Mouse (Mus musculus): Measurements from ENCODE around the gene Saa4. TPM values are rescaled to one million over a fixed set of nuclear protein-coding genes. Genes with fewer than 3 reads are reported as not detected.
"Not testable (repeated sequence)": the region's sequence is repeated elsewhere in the genome, so short reads cannot be mapped to it uniquely, and the experiment has no call there.

The Saa4 gene
- polyA plus RNA-seq (2016; fragmentation: Nextera tagmentation; extraction: Ambion mirVana) = 1.6 and 2.2 TPM in 2 replicates

GRCm38 (mm10) chr7:46732458-46732857, at the start of gene Saa4:
Saa4 (minus strand) TSS chr7:46732603.
- Histone ChIP-seq H3K4me1 (no peaks in the 10 kb centered on the region), H3K9ac (no peak within 1 kb of the TSS), H3K36me3 (no peaks in the 10 kb centered on the region), H3K9me3 (replicated peaks) (no peaks in the 10 kb centered on the region), H3K4me2 (no peak within 1 kb of the TSS), H3K27ac (no peak within 1 kb of the TSS), H3K4me3 (no peak within 1 kb of the TSS), H3K27me3 (replicated peaks) (no peaks in the 10 kb centered on the region)
- WGBS (ENCODE audit: insufficient replicate concordance) = 63% methylated on average over 4 of the region's 4 CpGs
- ATAC-seq = no peak

GRCm38 (mm10) chr7:46770706-46771105, 38.3 kb upstream of the Saa4 start:
- Histone ChIP-seq H3K9ac (no peak overlapping the region), H3K4me1 (no peaks in the 10 kb centered on the region), H3K4me2 (no peak overlapping the region), H3K27ac (no peak overlapping the region), H3K9me3 (replicated peaks) (no peaks in the 10 kb centered on the region), H3K27me3 (replicated peaks) (no peaks in the 10 kb centered on the region), H3K4me3 (no peak overlapping the region), H3K36me3 (peaks cover 80% of the 10 kb centered on the region)
- 46% methylated on average over 4 of the region's 4 CpGs for WGBS (ENCODE audit: insufficient replicate concordance)
- ATAC-seq = no peak

DNA sequence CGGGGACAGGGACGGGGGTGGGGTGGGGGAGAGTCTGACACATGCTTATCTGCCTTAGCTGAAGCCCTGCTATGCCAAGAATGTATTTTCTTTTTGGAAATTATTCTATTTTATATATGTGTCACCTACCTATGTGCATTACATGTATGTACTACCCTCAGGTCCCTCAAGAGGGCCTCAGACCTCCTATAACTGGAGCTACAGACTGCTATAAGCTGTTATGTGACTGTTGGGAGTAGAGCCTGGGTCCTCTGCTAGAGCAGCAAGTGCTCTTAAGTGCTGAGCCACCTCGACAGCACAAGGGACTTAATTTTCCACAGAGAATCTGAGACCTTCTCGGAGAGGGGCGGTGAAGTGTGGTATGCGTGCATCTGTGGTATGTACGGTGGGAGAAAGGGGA, 36.0 kb upstream of the Saa4 start:
- no peak overlapping the region for H3K4me2 ChIP-seq
- H3K36me3 ChIP-seq = peaks cover 80% of the 10 kb centered on the region
- no peak overlapping the region for H3K4me3 ChIP-seq
- no peaks in the 10 kb centered on the region for H3K27me3 ChIP-seq (replicated peaks)
- ATAC-seq = no peak
- no peaks in the 10 kb centered on the region for H3K9me3 ChIP-seq (replicated peaks)
- H3K27ac ChIP-seq = no peak overlapping the region
- no peaks in the 10 kb centered on the region for H3K4me1 ChIP-seq
- WGBS (ENCODE audit: insufficient replicate concordance) = 86% methylated on average over 7 of the region's 7 CpGs
- H3K9ac ChIP-seq = no peak overlapping the region

GRCm38 (mm10) chr7:46767371-46767770, 35.0 kb upstream of the Saa4 start:
- no peaks in the 10 kb centered on the region for H3K27me3 ChIP-seq (replicated peaks)
- ATAC-seq = no peak

GRCm38 (mm10) chr7:46764672-46765071, 32.3 kb upstream of the Saa4 start:
- Histone ChIP-seq H3K4me1 (peaks cover 11% of the 10 kb centered on the region), H3K4me3 (no peak overlapping the region), H3K4me2 (no peak overlapping the region), H3K27me3 (replicated peaks) (no peaks in the 10 kb centered on the region), H3K27ac (no peak overlapping the region), H3K36me3 (peaks cover 87% of the 10 kb centered on the region), H3K9ac (no peak overlapping the region), H3K9me3 (replicated peaks) (no peaks in the 10 kb centered on the region)
- ATAC-seq = no peak
- 84% methylated on average over 8 of the region's 8 CpGs for WGBS (ENCODE audit: insufficient replicate concordance)

More at GRCm38 (mm10) chr7:46767371-46767770, 35.0 kb upstream of the Saa4 start:
- Histone ChIP-seq H3K4me3 (no peak overlapping the region), H3K36me3 (peaks cover 84% of the 10 kb centered on the region), H3K4me1 (no peaks in the 10 kb centered on the region), H3K4me2 (no peak overlapping the region), H3K27ac (no peak overlapping the region), H3K9me3 (replicated peaks) (no peaks in the 10 kb centered on the region), H3K9ac (no peak overlapping the region)

DNA sequence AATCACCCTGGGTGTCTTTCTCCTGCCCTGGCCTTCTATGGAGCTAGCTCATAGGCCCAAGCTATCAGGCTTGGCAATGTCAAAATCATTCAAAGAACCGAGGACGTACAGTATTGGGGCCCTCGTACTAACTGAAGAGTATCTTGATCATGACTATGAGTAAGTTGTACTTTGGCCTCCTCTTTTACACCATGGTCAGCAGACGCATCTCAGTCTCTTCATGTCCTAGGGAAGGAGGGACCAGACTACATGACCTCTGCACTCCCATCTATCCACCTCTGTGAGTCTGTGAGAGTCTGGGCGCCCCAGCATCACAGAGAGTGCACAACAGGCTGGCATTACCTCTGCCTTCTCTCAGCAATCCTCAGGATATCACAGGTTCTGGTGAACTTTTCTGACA, 30.2 kb upstream of the Saa4 start:
- Histone ChIP-seq H3K27me3 (replicated peaks) (no peaks in the 10 kb centered on the region), H3K4me1 (peaks cover 11% of the 10 kb centered on the region), H3K4me3 (no peak overlapping the region), H3K9me3 (replicated peaks) (no peaks in the 10 kb centered on the region), H3K4me2 (no peak overlapping the region), H3K9ac (no peak overlapping the region), H3K36me3 (peaks cover 67% of the 10 kb centered on the region), H3K27ac (no peak overlapping the region)
- no peak for ATAC-seq
- WGBS (ENCODE audit: insufficient replicate concordance) = 78% methylated on average over 5 of the region's 5 CpGs

- H3K4me3 ChIP-seq = no peak overlapping the region
- H3K9ac ChIP-seq = no peak overlapping the region
- ATAC-seq = no peak; the same call in 1 of the 2 replicates
- H3K9me3 ChIP-seq (replicated peaks) = no peaks in the 10 kb centered on the region
- 64% methylated on average over 11 of the region's 11 CpGs for WGBS (ENCODE audit: insufficient replicate concordance)
- H3K4me1 ChIP-seq = peaks cover 11% of the 10 kb centered on the region
- no peaks in the 10 kb centered on the region for H3K27me3 ChIP-seq (replicated peaks)
- H3K36me3 ChIP-seq = peaks cover 57% of the 10 kb centered on the region
- no peak overlapping the region for H3K27ac ChIP-seq
- H3K4me2 ChIP-seq = no peak overlapping the region
Observed at GRCm38 (mm10) chr7:46761049-46761795, 28.8 kb upstream of the Saa4 start.

GRCm38 (mm10) chr7:46751490-46751889, 19.1 kb upstream of the Saa4 start, which contains the start of gene Saa2:
Saa2 (plus strand) TSS chr7:46751790.
- Histone ChIP-seq H3K27me3 (replicated peaks) (no peaks in the 10 kb centered on the region), H3K4me1 (no peaks in the 10 kb centered on the region), H3K9ac (no peak within 1 kb of the TSS), H3K4me2 (no peak within 1 kb of the TSS), H3K36me3 (no peaks in the 10 kb centered on the region), H3K4me3 (no peak within 1 kb of the TSS), H3K27ac (no peak within 1 kb of the TSS), H3K9me3 (replicated peaks) (no peaks in the 10 kb centered on the region)
- no peak for ATAC-seq
- 58% methylated on average over 3 of the region's 3 CpGs for WGBS (ENCODE audit: insufficient replicate concordance)

- H3K4me3 ChIP-seq = no peak overlapping the region
- H3K4me2 ChIP-seq = no peak overlapping the region
- H3K36me3 ChIP-seq = no peaks in the 10 kb centered on the region
- ATAC-seq = no peak
- H3K9ac ChIP-seq = no peak overlapping the region
- no peaks in the 10 kb centered on the region for H3K27me3 ChIP-seq (replicated peaks)
- 72% methylated on average over 3 of the region's 3 CpGs for WGBS (ENCODE audit: insufficient replicate concordance)
- H3K27ac ChIP-seq = no peak overlapping the region
- no peaks in the 10 kb centered on the region for H3K4me1 ChIP-seq
- no peaks in the 10 kb centered on the region for H3K9me3 ChIP-seq (replicated peaks)
Observed at GRCm38 (mm10) chr7:46748459-46748858, 16.1 kb upstream of the Saa4 start.

DNA sequence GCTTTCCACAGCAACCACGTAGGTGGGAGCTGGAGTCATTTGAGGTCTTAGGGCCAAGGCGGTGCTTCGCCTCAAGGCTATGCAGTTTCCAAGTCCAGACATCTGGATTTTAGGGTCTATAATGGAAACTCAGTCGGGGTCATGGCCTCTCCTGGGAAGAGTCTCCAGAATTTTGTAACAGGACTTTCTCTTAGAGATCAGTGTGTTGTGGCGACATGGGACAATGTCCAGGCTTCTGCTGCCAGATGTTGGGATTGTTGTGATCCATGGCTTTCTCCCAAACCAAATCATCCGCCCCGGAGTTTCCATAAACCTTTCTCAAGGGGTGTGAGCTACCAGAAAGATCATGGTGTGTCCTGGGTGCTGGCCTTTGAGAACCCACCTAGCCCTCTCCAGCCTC, 14.0 kb upstream of the Saa4 start:
- no peak for ATAC-seq
- no peak overlapping the region for H3K4me2 ChIP-seq
- H3K4me3 ChIP-seq = no peak overlapping the region
- WGBS (ENCODE audit: insufficient replicate concordance) = 75% methylated on average over 7 of the region's 7 CpGs
- no peaks in the 10 kb centered on the region for H3K36me3 ChIP-seq
- H3K4me1 ChIP-seq = no peaks in the 10 kb centered on the region
- no peaks in the 10 kb centered on the region for H3K9me3 ChIP-seq (replicated peaks)
- no peaks in the 10 kb centered on the region for H3K27me3 ChIP-seq (replicated peaks)
- no peak overlapping the region for H3K9ac ChIP-seq
- H3K27ac ChIP-seq = no peak overlapping the region

- 56% methylated on average over 3 of the region's 3 CpGs for WGBS (ENCODE audit: insufficient replicate concordance)
- Histone ChIP-seq H3K9me3 (replicated peaks) (no peaks in the 10 kb centered on the region), H3K4me2 (no peak overlapping the region), H3K9ac (no peak overlapping the region), H3K27ac (no peak overlapping the region), H3K27me3 (replicated peaks) (no peaks in the 10 kb centered on the region), H3K4me3 (no peak overlapping the region), H3K36me3 (no peaks in the 10 kb centered on the region), H3K4me1 (no peaks in the 10 kb centered on the region)
- ATAC-seq = no peak
Observed at GRCm38 (mm10) chr7:46745816-46746215, 13.4 kb upstream of the Saa4 start.

DNA sequence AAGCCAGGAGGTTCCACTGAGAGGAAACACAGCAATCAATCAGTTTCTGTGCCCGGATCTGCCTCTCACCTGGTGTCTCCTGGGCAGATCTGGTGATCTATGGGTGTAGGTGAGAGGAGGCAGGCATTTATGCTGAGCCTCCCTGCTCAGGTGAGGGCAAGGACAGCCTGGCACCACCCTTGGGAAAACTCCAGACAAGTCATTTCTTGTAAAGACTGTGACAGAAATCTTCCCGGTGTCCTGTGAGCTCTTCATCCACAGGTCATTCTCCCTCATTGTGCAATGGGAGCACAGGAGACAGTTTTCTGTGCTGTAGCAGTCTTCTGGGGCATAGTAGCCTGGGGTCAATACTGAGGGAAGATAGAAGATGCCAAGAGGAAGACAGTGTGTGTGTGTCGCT, 10.5 kb upstream of the Saa4 start, which contains the start of gene Saa1:
TSS of gene Saa1 (minus strand) at position 101 of the 400 bp plus-strand sequence.
- not testable (repeated sequence) for H3K9me3 ChIP-seq (replicated peaks); H3K4me2 ChIP-seq; H3K36me3 ChIP-seq; H3K27ac ChIP-seq; ATAC-seq; H3K9ac ChIP-seq; H3K4me1 ChIP-seq; H3K27me3 ChIP-seq (replicated peaks); H3K4me3 ChIP-seq
- WGBS (ENCODE audit: insufficient replicate concordance) = 63% methylated on average over 3 of the region's 3 CpGs

- 59% methylated on average over 5 of the region's 5 CpGs for WGBS (ENCODE audit: insufficient replicate concordance)
- H3K9me3 ChIP-seq (replicated peaks); H3K4me2 ChIP-seq; ATAC-seq; H3K27ac ChIP-seq; H3K36me3 ChIP-seq; H3K27me3 ChIP-seq (replicated peaks); H3K9ac ChIP-seq; H3K4me1 ChIP-seq; H3K4me3 ChIP-seq: not testable (repeated sequence)
Observed at GRCm38 (mm10) chr7:46740041-46740440, 7.6 kb upstream of the Saa4 start.

Measured in liver, embryonic 12.5 days (tissue).